Mouse (Mus musculus): ENCODE data around the gene Fmn2. TPM values are rescaled to one million over a fixed set of nuclear protein-coding genes. Genes with fewer than 3 reads are reported as not detected.

Fmn2 gene
- polyA plus RNA-seq (2012; rRNA removed) = 0.18 and 0.22 TPM in 2 replicates

DNA sequence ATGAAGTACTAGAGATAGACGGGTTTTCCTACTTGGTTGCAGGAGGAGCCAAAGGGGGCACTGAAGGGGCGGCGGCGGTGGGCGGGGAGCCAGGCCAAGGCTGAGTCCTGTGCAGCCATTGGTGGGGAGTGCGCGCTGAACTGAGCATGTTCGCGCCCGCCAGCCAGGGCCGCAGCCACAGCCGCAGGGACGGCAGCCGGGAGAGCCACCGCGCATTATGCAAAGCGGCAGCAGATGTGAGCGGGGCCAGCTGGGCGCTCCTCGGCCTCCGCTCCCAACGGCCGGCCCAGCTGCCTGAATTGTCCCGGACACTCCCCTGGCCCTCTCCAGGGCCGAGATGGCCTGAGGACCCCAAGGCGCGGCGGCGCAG lies at the start of gene Fmn2:
Fmn2 (plus strand) TSS at position 165 of the 370 bp plus-strand sequence.
- Histone ChIP-seq H3K27ac (ENCODE audit: control insufficient read depth, insufficient read depth, low read length) (no peak within 1 kb of the TSS), H3K4me1 (replicated peaks; ENCODE audit: control insufficient read depth, insufficient read depth, low read length) (no peaks in the 10 kb centered on the region), H3K36me3 (ENCODE audit: control insufficient read depth, insufficient read depth, low read length) (no peaks in the 10 kb centered on the region), H3K27me3 (ENCODE audit: control insufficient read depth, insufficient read depth, low read length) (peaks cover 3% of the 10 kb centered on the region; the same call in 1 of the 2 replicates), H3K4me3 (ENCODE audit: control insufficient read depth, insufficient read depth, low read length) (0 out of 2 replicates have a peak within 1 kb of the TSS, but pooled peaks have one; percentile 0)
- DNase-seq = peak; percentile 14
- WGBS = under 1% methylated on average over 29 of the region's 29 CpGs
- TF ChIP-seq POLR2A (IDR thresholded peaks at IDR 0.05; ENCODE audit: control insufficient read depth, extremely low read depth, insufficient read depth, low read length, poor library complexity) = no peak
- no peak for TF ChIP-seq CTCF (IDR thresholded peaks at IDR 0.05; ENCODE audit: borderline replicate concordance, control insufficient read depth, extremely low read depth, insufficient read depth, low read length, poor library complexity)

DNA sequence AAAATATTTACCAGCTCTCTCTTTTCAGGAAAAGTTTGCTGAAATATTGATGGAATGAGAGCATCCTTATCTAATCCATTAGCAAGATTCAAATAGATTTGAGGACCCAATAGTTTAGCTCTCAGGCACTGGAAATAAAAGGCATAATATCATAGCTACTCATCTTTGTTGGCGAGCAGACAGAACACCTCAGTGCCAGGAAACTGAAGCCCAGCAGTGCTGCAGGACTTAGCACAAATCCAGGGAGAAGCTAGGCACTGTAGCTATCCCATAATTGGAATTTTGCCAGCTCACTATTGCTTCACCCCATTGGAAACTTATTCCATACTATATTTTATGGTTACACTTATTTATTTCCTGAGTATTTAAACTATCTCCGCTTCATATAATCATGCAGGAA lies 46.5 kb upstream of the Fmn2 start:
- Histone ChIP-seq H3K4me1 (replicated peaks; ENCODE audit: control insufficient read depth, insufficient read depth, low read length) (no peaks in the 10 kb centered on the region), H3K4me3 (ENCODE audit: control insufficient read depth, insufficient read depth, low read length) (no peak overlapping the region), H3K36me3 (ENCODE audit: control insufficient read depth, insufficient read depth, low read length) (no peaks in the 10 kb centered on the region), H3K27me3 (ENCODE audit: control insufficient read depth, insufficient read depth, low read length) (no peaks in the 10 kb centered on the region), H3K27ac (ENCODE audit: control insufficient read depth, insufficient read depth, low read length) (no peak overlapping the region)
- WGBS = 96% methylated on average over 2 of the region's 2 CpGs
- TF ChIP-seq CTCF (IDR thresholded peaks at IDR 0.05; ENCODE audit: borderline replicate concordance, control insufficient read depth, extremely low read depth, insufficient read depth, low read length, poor library complexity) (no peak), POLR2A (IDR thresholded peaks at IDR 0.05; ENCODE audit: control insufficient read depth, extremely low read depth, insufficient read depth, low read length, poor library complexity) (no peak)
- DNase-seq = no peak

DNA sequence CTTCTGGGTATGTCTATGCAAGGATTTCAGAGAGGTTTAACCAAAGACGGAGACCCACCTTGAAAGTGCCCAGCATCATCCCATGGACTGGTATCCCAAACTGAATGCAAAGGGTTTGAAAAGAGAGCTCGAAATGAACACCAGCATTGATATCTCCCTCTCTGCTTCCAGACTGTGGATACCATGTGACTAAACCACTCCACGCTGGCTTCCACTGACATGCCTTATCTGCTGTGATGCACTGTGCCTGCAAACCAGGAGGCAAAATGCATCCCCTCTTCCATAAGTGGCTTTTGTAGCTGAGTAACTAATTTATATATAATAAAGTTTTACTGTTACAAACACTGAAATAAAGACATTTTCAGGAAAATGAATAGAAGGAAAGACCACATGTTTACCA lies 36.2 kb upstream of the Fmn2 start:
- no peak for TF ChIP-seq CTCF (IDR thresholded peaks at IDR 0.05; ENCODE audit: borderline replicate concordance, control insufficient read depth, extremely low read depth, insufficient read depth, low read length, poor library complexity)
- no peak for TF ChIP-seq POLR2A (IDR thresholded peaks at IDR 0.05; ENCODE audit: control insufficient read depth, extremely low read depth, insufficient read depth, low read length, poor library complexity)
- Histone ChIP-seq H3K36me3 (ENCODE audit: control insufficient read depth, insufficient read depth, low read length) (no peaks in the 10 kb centered on the region), H3K27ac (ENCODE audit: control insufficient read depth, insufficient read depth, low read length) (no peak overlapping the region), H3K4me1 (replicated peaks; ENCODE audit: control insufficient read depth, insufficient read depth, low read length) (no peaks in the 10 kb centered on the region), H3K27me3 (ENCODE audit: control insufficient read depth, insufficient read depth, low read length) (no peaks in the 10 kb centered on the region), H3K4me3 (ENCODE audit: control insufficient read depth, insufficient read depth, low read length) (no peak overlapping the region)
- WGBS = 91% methylated on average over 3 of the region's 3 CpGs
- no peak for DNase-seq

DNA sequence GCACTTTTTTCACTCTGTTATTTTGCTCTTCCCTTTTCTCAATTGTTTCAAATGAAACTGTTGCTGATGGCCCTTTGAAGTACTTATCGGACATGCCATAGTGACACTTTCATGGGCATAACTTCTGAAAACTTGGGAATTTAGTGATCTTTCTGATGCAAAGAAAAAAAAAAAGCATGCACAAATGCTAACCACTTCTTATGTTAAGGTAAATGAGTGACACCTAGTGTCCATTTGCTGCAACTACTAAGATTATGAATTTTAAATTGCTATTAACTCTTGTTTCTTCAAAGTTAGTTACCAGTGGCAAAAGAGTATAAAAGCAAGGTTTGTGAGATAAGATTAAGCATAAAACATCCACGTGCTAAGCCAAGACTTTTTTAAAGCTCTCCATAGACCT lies 35.4 kb upstream of the Fmn2 start:
- no peaks in the 10 kb centered on the region for H3K27me3 ChIP-seq (ENCODE audit: control insufficient read depth, insufficient read depth, low read length)
- DNase-seq = no peak
- no peaks in the 10 kb centered on the region for H3K4me1 ChIP-seq (replicated peaks; ENCODE audit: control insufficient read depth, insufficient read depth, low read length)
- TF ChIP-seq POLR2A (IDR thresholded peaks at IDR 0.05; ENCODE audit: control insufficient read depth, extremely low read depth, insufficient read depth, low read length, poor library complexity) = no peak
- H3K4me3 ChIP-seq (ENCODE audit: control insufficient read depth, insufficient read depth, low read length) = no peak overlapping the region
- 36% methylated on average over 2 of the region's 2 CpGs for WGBS
- no peaks in the 10 kb centered on the region for H3K36me3 ChIP-seq (ENCODE audit: control insufficient read depth, insufficient read depth, low read length)
- no peak overlapping the region for H3K27ac ChIP-seq (ENCODE audit: control insufficient read depth, insufficient read depth, low read length)

DNA sequence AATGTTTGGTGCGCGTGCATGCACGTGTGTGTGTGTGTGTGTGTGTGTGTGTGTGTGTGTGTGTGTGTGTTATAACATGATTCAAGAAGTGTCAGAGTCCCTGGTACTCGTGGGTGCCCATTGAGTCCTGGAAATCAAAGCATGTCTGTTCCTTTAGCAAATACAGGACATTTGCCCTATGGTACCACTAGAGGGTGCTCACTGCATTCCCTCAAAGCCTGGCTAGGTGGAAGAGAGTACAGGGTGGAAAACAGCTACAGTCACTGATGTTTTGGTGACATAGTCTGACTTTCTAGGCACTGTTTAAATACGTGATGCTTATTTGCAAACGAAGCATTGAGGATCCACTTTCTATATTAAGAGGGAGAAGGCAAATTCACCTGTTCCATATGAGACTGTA lies 31.9 kb upstream of the Fmn2 start:
- TF ChIP-seq POLR2A (IDR thresholded peaks at IDR 0.05; ENCODE audit: control insufficient read depth, extremely low read depth, insufficient read depth, low read length, poor library complexity) = no peak
- TF ChIP-seq CTCF (IDR thresholded peaks at IDR 0.05; ENCODE audit: borderline replicate concordance, control insufficient read depth, extremely low read depth, insufficient read depth, low read length, poor library complexity) = no peak
- no peaks in the 10 kb centered on the region for H3K4me1 ChIP-seq (replicated peaks; ENCODE audit: control insufficient read depth, insufficient read depth, low read length)
- no peak overlapping the region for H3K4me3 ChIP-seq (ENCODE audit: control insufficient read depth, insufficient read depth, low read length)
- H3K27ac ChIP-seq (ENCODE audit: control insufficient read depth, insufficient read depth, low read length) = no peak overlapping the region
- DNase-seq = peak; percentile 18
- no peaks in the 10 kb centered on the region for H3K36me3 ChIP-seq (ENCODE audit: control insufficient read depth, insufficient read depth, low read length)
- no peaks in the 10 kb centered on the region for H3K27me3 ChIP-seq (ENCODE audit: control insufficient read depth, insufficient read depth, low read length)
- 9% methylated on average over 6 of the region's 6 CpGs for WGBS

DNA sequence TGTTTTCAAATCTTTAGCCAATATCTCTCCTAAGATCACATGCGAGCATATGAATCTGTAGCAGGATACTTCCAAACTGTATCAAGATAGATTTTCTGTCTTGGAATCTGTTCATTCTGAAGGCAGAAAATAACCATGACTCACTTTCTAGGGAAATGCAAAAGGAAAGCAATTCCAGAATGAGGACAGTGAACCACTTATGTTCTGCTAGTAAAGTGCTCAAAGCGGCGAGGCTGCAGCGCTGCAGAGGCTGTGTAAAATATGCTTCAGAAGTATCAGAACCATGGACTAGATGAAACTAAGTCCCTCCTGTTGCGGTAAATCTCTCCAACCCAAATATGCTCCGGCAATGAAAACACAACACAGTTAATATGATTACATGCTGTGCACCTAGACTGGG lies 19.1 kb upstream of the Fmn2 start:
- DNase-seq = no peak
- H3K27me3 ChIP-seq (ENCODE audit: control insufficient read depth, insufficient read depth, low read length) = no peaks in the 10 kb centered on the region
- 96% methylated on average over 6 of the region's 6 CpGs for WGBS

DNA sequence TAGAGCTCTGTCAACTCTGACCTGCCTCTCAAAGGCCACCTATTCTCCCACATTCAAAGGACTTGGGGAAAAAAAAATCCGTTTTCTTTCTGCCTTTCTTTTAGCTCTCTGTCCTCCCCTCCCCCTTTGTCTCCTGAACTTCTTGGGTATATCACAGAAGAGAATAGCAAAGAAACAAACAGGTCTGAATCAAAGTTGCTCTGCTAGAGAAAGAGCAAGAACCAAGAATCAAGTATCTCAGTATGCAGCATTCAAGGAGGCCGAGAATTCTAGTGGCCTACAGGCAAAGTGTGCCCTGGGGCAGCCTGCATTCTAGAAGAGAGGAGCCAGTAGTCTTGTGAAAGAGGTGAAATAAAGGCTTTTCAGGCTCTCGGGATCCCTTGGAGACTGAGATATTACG lies 1.6 kb upstream of the Fmn2 start:
- 90% methylated on average over 4 of the region's 4 CpGs for WGBS
- H3K36me3 ChIP-seq (ENCODE audit: control insufficient read depth, insufficient read depth, low read length) = no peaks in the 10 kb centered on the region
- H3K4me1 ChIP-seq (replicated peaks; ENCODE audit: control insufficient read depth, insufficient read depth, low read length) = no peaks in the 10 kb centered on the region
- TF ChIP-seq CTCF (IDR thresholded peaks at IDR 0.05; ENCODE audit: borderline replicate concordance, control insufficient read depth, extremely low read depth, insufficient read depth, low read length, poor library complexity) (no peak), POLR2A (IDR thresholded peaks at IDR 0.05; ENCODE audit: control insufficient read depth, extremely low read depth, insufficient read depth, low read length, poor library complexity) (no peak)
- no peak overlapping the region for H3K27ac ChIP-seq (ENCODE audit: control insufficient read depth, insufficient read depth, low read length)
- no peak for DNase-seq
- peaks cover 3% of the 10 kb centered on the region; the same call in 1 of the 2 replicates for H3K27me3 ChIP-seq (ENCODE audit: control insufficient read depth, insufficient read depth, low read length)
- no peak overlapping the region for H3K4me3 ChIP-seq (ENCODE audit: control insufficient read depth, insufficient read depth, low read length)

More for the DNA sequence above, 19.1 kb upstream of the Fmn2 start:
- Histone ChIP-seq H3K36me3 (ENCODE audit: control insufficient read depth, insufficient read depth, low read length) (no peaks in the 10 kb centered on the region), H3K4me3 (ENCODE audit: control insufficient read depth, insufficient read depth, low read length) (no peak overlapping the region), H3K4me1 (replicated peaks; ENCODE audit: control insufficient read depth, insufficient read depth, low read length) (no peaks in the 10 kb centered on the region), H3K27ac (ENCODE audit: control insufficient read depth, insufficient read depth, low read length) (no peak overlapping the region)
- TF ChIP-seq CTCF (IDR thresholded peaks at IDR 0.05; ENCODE audit: borderline replicate concordance, control insufficient read depth, extremely low read depth, insufficient read depth, low read length, poor library complexity) (no peak), POLR2A (IDR thresholded peaks at IDR 0.05; ENCODE audit: control insufficient read depth, extremely low read depth, insufficient read depth, low read length, poor library complexity) (no peak)

All from thymus, adult 2 months (tissue).